Mouse (Mus musculus) G1E (cell line): ENCODE measurements at regions not wholly inside any gene's neighbourhood (a gene's known extent, or its start where the extent isn't known, plus 50 kb on each side); places are given as distances from the start of the nearest gene placed in this dataset.

Experiments used
- ATAC-seq: 2 replicates; pipeline ENCODE4 v1.8.0; 2016; ENCODE audit warnings: mild to moderate bottlenecking; ENCODE audit not compliant: insufficient number of reproducible peaks, poor library complexity, low FRiP score, severe bottlenecking; ENCODE audit errors: extremely low read depth
- DNase-seq: peaks from one replicate; pipeline ENCODE4 v3.0.0; 2012; ENCODE audit warnings: low spot score
- H3K27me3 ChIP-seq: 2 replicates; pipeline ENCODE4 v1.6.1; 2012; ENCODE audit warnings: mild to moderate bottlenecking, low read length, inconsistent platforms; ENCODE audit not compliant: insufficient read depth
- H3K36me3 ChIP-seq: replicated peaks from 2 replicates; pipeline ENCODE3; 2012; ENCODE audit warnings: mild to moderate bottlenecking, inconsistent platforms
- H3K4me1 ChIP-seq: 2 replicates; pipeline ENCODE4 v1.6.1; 2012; ENCODE audit warnings: low read depth, low read length, inconsistent platforms, mixed read lengths; ENCODE audit not compliant: insufficient read depth
- H3K4me3 ChIP-seq: 2 replicates; pipeline ENCODE4 v1.5.1; 2012; ENCODE audit warnings: low read depth, mild to moderate bottlenecking, inconsistent platforms, low read length, moderate library complexity, mixed read lengths
- H3K9me3 ChIP-seq: replicated peaks from 2 replicates; pipeline ENCODE4 v1.6.1; 2012; ENCODE audit warnings: inconsistent platforms
- CTCF ChIP-seq: IDR thresholded peaks from 2 replicates; pipeline ENCODE4 v1.5.1; 2012; ENCODE audit warnings: low read depth, low read length, inconsistent platforms, mixed read lengths
- GATA1 ChIP-seq: IDR thresholded peaks from 2 replicates; pipeline ENCODE4 v1.6.1; 2012; ENCODE audit warnings: borderline replicate concordance, low read length, inconsistent platforms, mixed read lengths
- GATA2 ChIP-seq: IDR thresholded peaks from 2 replicates; pipeline ENCODE4 v1.6.1; 2012; ENCODE audit warnings: low read depth, low read length, inconsistent platforms, borderline replicate concordance
- POLR2AphosphoS5 ChIP-seq: IDR thresholded peaks from 2 replicates; pipeline ENCODE4 v1.6.1; 2012; ENCODE audit warnings: low read depth, low read length, inconsistent platforms; ENCODE audit not compliant: insufficient replicate concordance
- TAL1 ChIP-seq: conservative IDR thresholded peaks from 2 replicates; pipeline ENCODE4 v1.6.1; 2012; ENCODE audit warnings: low read depth, low read length, inconsistent platforms, mixed read lengths

DNA sequence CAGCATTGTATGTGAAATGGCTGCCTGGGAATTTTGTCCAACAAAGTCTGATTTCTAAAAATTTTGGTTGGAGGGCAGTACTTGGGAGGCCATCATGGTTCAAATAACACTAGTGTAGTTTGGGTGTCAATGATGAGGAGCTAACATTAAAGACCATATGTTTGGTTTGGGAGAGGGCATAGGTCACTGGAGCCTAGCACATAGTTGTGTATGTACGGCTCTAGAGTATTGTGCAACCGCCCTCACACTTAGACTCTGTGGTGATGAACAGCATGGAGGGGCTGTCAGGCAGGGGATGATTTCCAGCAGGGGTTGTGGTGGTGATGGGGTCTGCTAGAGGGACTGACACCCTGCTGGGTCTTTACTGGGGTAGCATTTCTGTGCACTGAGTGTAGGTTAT is 117.0 kb upstream of the Gm30302 start:
- Histone ChIP-seq H3K4me1 (no peaks in the 10 kb centered on the region), H3K9me3 (no peaks in the 10 kb centered on the region), H3K27me3 (no peaks in the 10 kb centered on the region), H3K4me3 (no peak overlapping the region), H3K36me3 (no peaks in the 10 kb centered on the region)
- TF ChIP-seq GATA1 (no peak), TAL1 (no peak), CTCF (no peak), POLR2AphosphoS5 (no peak), GATA2 (no peak)
- DNase-seq (no peak), ATAC-seq (no peak)
